Mouse (Mus musculus) hindbrain, embryonic 15.5 days (tissue): ENCODE measurements around the gene March10. TPM values are rescaled to one million over a fixed set of nuclear protein-coding genes. Genes with fewer than 3 reads are reported as not detected.

ENCODE experiments used
- ATAC-seq: fragments of 200-750 bp; cut with Nextera tagmentation; 2 replicates; pipeline ENCODE4 v1.8.0; 2017; ENCODE audit warnings: low read depth, moderate number of reproducible peaks, moderate TSS enrichment; ENCODE audit not compliant: low FRiP score
- H3K27ac ChIP-seq: fragments of 300-500 bp; sonication (generic); replicated peaks from 2 replicates; pipeline ENCODE4 v1.5.1; 2015; ENCODE audit warnings: mild to moderate bottlenecking, inconsistent platforms
- H3K27me3 ChIP-seq: fragments of 300-500 bp; sonication (generic); 2 replicates; pipeline ENCODE4 v1.6.1; 2015; ENCODE audit warnings: control low read depth, inconsistent platforms
- H3K36me3 ChIP-seq: fragments of 300-500 bp; sonication (generic); 2 replicates; pipeline ENCODE4 v1.6.1; 2015; ENCODE audit warnings: control low read depth, inconsistent platforms
- H3K4me1 ChIP-seq: fragments of 300-500 bp; sonication (generic); replicated peaks from 2 replicates; pipeline ENCODE4 v1.6.1; 2015; ENCODE audit warnings: control low read depth, inconsistent platforms
- H3K4me2 ChIP-seq: fragments of 300-500 bp; sonication (generic); 2 replicates; pipeline ENCODE4 v1.6.1; 2015; ENCODE audit warnings: moderate library complexity, mild to moderate bottlenecking, inconsistent platforms
- H3K4me3 ChIP-seq: fragments of 300-500 bp; sonication (generic); 2 replicates; pipeline ENCODE4 v1.5.1; 2015; ENCODE audit warnings: mild to moderate bottlenecking, inconsistent platforms
- H3K9ac ChIP-seq: fragments of 300-500 bp; sonication (generic); 2 replicates; pipeline ENCODE4 v1.6.1; 2015; ENCODE audit warnings: inconsistent platforms
- H3K9me3 ChIP-seq: fragments of 300-500 bp; sonication (generic); 2 replicates; pipeline ENCODE4 v1.6.1; 2016; ENCODE audit warnings: control low read depth, inconsistent platforms
- WGBS: fragments of 180-500 bp; shearing (Covaris S2); methylation state at CpG from one replicate; pipeline ENCODE4 v1.1.7; 2015; 5-methylcytosine and 5-hydroxymethylcytosine counted together
- polyA plus RNA-seq: library from polyadenylated mRNA; unstranded; fragments of >200 nt; fragmentation: Nextera tagmentation; extraction: Ambion mirVana; gene quantifications from 2 replicates; pipeline ENCODE4 v1.2.1, GENCODE M21; 2015

Gene March10
- polyA plus RNA-seq, 1 experiment from 2014 or later, result 0.32 TPM

DNA sequence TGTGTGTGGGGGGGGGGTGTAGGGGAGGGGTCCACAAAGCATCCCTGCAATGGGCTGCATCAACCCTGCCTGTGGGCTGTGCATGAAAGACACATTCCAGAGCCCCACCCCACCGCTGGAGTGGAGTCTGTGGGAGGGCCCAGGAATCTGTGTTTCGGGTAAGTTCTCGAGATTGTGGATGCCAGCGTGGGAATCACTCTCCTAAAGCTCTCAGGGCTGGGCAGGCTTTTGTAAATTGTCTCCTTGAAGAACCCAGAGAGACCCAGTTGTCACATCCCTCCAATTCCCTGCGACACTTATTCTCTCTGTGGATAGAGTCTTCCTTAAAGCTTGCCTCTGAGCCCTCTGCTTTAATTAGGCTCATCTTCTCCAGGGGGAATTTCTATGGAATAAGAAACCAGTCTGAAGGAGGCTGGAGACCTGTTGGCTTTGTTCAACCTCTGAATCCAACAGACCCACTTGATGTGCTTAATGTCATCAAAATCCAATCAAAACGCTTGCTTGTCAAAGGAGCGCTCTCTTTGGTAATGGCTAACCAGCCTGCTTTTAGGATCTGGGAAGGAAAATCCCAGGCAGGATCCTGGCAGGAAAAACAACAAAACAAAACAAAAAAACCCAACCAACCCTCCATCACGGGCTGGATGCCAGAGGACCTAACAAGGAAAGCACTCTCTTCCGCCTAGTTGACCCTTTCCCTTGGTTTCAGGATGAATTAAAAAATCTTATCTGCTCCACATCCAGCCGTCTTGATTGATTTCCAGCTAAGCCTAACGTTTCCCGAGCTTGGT, 92.7 kb downstream of the March10 start:
- Histone ChIP-seq H3K4me2 (peak overlapping the region; percentile 74), H3K9ac (peak overlapping the region; percentile 80), H3K4me1 (peaks cover 36% of the 10 kb centered on the region), H3K27ac (peak overlapping the region; percentile 88), H3K36me3 (no peaks in the 10 kb centered on the region), H3K4me3 (peak overlapping the region; percentile 52), H3K9me3 (no peaks in the 10 kb centered on the region), H3K27me3 (no peaks in the 10 kb centered on the region)
- ATAC-seq, result peak; percentile 73
- WGBS, result 14% methylated on average over 12 of the region's 12 CpGs

DNA sequence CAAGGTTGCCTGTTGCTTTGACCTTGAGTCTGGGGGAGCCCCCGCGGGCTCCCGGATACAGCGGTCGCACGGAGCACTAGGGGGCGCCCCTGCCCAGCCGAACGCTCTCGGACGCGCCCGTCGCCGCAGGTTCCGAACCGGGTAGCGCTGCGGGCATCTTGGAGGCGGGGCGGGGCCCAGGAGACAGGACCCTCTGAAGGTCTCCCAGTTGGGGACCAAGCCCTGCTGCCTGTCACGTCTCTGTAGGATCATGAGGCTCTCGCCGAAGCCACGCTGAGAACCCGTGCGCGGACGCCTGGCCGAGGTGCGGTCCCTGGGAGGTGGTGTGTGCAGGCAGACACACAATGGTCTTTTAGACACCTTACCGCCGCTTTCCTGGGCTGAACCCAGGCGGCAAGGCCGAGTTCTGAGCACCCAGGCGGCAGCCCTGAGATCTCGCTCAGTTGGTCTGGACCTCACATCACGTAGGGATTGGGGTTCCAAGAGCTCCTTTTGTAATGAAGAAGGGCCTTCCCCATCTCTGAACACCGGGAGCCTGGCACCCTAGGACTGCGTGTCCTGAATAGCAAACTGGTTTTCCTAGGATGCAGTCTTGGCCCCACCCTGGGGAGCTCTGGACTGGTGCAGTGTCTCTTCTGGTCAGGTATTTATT, 93.5 kb downstream of the March10 start:
- ATAC-seq, result peak; percentile 87
- Histone ChIP-seq H3K9ac (peak overlapping the region; percentile 80), H3K4me2 (peak overlapping the region; percentile 74), H3K9me3 (no peaks in the 10 kb centered on the region), H3K36me3 (no peaks in the 10 kb centered on the region), H3K4me3 (peak overlapping the region; percentile 52), H3K27me3 (no peaks in the 10 kb centered on the region), H3K4me1 (peaks cover 36% of the 10 kb centered on the region), H3K27ac (peak overlapping the region; percentile 88)
- under 1% methylated on average over 40 of the region's 40 CpGs for WGBS

DNA sequence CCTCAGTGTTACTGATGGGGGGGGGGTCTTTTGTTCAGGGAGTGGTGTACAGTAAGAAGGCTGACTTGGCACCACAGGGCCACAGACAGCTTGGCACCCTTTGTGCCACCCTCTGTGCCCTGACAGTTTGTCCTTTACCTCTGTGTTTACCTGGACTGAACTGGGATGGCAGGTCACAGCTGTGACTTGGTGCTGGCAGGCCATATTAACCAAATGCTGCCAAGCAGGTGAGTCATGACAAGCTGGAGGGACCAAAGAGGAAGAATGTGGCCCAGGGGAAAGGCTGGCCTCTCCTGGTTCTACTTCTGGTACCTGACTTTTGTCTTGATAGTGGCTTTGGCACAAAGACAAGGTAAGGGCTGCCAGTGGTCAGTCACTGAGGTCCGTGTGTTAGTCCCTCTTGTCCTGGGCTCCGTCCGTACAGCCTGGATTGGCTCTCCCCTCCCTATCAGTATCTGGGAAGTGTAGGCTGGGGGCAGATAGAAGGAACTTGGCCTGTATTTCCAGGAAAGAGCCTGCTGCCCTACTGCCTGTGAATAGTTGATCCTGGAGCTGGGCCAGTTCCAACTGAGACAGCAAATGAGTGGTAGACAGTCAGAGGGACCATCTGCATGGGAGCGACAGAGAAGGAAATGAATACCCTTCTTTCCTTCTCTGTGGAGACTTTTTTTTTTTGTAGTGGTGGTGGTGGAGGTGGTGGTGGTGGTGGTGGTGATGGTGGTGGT, 94.3 kb downstream of the March10 start:
- WGBS, result 78% methylated on average over 4 of the region's 4 CpGs
- Histone ChIP-seq H3K9me3 (no peaks in the 10 kb centered on the region), H3K4me2 (no peak overlapping the region), H3K27ac (no peak overlapping the region), H3K36me3 (no peaks in the 10 kb centered on the region), H3K27me3 (no peaks in the 10 kb centered on the region), H3K9ac (no peak overlapping the region), H3K4me1 (peaks cover 36% of the 10 kb centered on the region), H3K4me3 (no peak overlapping the region)
- ATAC-seq, result no peak

DNA sequence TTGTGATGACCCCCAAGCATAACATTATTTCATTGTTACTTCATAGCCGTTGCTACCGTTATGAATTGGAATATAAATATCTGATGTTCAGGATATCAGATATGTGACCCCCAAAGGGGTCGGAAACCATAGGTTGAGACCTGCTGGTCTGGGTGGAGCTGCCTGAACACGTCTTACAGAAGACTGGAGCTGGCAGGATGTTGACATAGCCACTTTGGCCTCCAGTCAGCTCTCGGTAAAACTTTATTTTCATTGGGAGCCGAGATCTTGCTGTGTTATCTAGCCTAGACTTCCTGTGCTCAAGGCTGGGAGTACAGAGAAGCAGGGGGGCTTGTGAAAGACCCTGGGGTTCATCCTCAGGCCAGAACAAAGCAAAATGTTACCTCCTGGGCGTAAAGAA, 100.2 kb downstream of the March10 start:
- no peaks in the 10 kb centered on the region for H3K9me3 ChIP-seq
- no peak overlapping the region for H3K9ac ChIP-seq
- ATAC-seq, result no peak
- no peak overlapping the region for H3K4me3 ChIP-seq
- no peak overlapping the region for H3K4me2 ChIP-seq
- peaks cover 8% of the 10 kb centered on the region for H3K4me1 ChIP-seq
- no peak overlapping the region for H3K27ac ChIP-seq
- 78% methylated on average over 7 of the region's 7 CpGs for WGBS
- no peaks in the 10 kb centered on the region for H3K36me3 ChIP-seq
- H3K27me3 ChIP-seq, result no peaks in the 10 kb centered on the region

DNA sequence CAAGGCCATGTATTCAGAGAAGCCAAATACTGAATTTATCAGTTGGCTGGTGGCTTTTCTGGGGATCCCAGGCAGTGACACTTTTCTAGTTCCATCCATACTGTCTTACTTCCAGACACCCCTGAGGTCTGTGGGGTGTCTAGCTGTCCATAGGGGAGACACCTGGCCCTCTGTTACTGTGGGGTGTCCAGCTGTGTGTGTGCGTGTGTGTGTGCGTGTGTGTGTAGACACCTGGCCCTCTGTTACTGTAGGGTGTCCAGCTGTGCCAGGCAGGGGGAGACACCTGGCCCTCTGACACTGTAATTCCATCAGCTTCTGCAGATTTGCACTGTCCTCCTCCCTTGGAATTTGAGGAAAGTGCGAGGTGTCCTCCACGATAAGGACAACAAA, 102.6 kb downstream of the March10 start:
- WGBS, result 93% methylated on average over 4 of the region's 4 CpGs
- no peaks in the 10 kb centered on the region for H3K27me3 ChIP-seq
- no peaks in the 10 kb centered on the region for H3K9me3 ChIP-seq
- H3K27ac ChIP-seq, result no peak overlapping the region
- H3K4me3 ChIP-seq, result no peak overlapping the region
- no peak overlapping the region for H3K9ac ChIP-seq
- H3K4me1 ChIP-seq, result peaks cover 8% of the 10 kb centered on the region
- no peak overlapping the region for H3K4me2 ChIP-seq
- no peak for ATAC-seq
- H3K36me3 ChIP-seq, result no peaks in the 10 kb centered on the region

DNA sequence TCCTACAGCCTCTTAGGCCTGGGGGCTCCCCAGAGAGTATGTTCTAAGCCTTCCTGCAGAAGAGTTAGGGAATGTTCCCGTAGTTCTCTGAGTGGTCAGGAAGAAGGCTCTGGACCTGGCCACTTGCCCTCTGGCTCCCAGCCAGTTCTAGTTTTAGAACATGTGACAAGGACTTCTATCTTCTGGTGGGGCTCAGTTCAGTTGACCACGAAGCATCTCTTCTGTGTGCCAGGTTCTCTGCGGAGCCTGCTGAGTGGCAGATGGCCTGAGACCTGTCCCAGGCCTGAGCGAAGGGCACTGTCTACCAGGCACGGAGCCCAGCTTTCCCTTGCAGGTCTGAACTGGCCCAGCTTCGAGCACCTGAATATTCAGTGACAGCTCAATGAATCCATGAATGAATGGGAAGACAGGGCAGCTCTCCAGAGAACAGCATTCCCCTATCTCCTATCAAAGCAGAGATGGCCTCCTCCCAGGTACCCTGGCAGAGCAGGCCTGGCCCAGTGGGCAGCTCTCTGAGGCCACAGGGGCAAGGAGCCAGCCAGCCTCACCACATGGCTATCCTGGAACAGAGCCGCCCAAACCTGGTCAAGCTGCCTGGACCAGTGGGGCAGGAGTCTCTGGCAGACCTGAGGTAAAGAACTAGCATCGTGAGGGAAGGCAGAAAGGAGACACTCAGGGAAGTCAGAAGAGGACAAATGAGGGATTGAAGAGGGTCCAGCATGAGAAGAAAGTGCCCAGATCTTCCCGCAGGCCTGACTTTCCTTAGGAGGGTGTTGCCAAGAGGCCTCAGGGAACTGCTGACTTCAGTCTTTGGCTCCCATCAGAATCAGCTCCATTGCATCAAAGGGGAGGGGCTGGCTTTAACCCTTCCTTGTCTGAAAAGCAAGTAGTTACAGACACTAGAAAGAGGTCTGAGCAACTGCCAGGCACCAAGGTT, 103.3 kb downstream of the March10 start:
- peak; percentile 76 for ATAC-seq
- no peak overlapping the region for H3K9ac ChIP-seq

DNA sequence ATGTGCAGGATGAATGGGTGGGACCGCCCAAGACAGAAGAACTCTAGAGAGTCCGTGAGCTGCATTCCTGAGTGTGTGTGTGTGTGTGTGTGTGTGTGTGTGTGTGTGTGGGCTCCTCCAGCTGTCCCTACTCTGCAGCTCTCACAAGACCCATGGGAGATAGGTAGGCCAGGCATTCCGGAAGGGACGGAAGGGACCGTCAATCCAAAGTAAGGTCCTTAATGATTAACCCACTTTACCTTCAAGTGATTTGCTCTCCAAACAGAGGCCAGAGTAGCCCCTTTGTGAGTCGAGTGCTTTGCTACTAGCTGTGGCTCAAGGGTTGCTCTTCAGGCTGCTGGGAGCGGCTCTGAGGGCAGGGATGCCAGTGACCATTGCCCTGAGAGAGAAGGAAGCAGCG, 104.4 kb downstream of the March10 start:
- ATAC-seq, result no peak
- Histone ChIP-seq H3K9ac (no peak overlapping the region), H3K27ac (no peak overlapping the region), H3K4me2 (no peak overlapping the region), H3K4me3 (no peak overlapping the region), H3K9me3 (no peaks in the 10 kb centered on the region), H3K27me3 (no peaks in the 10 kb centered on the region), H3K36me3 (no peaks in the 10 kb centered on the region), H3K4me1 (peaks cover 12% of the 10 kb centered on the region)
- WGBS, result 64% methylated on average over 8 of the region's 8 CpGs

More for the DNA sequence above, 103.3 kb downstream of the March10 start:
- Histone ChIP-seq H3K27me3 (no peaks in the 10 kb centered on the region), H3K4me2 (no peak overlapping the region), H3K4me3 (no peak overlapping the region), H3K4me1 (peaks cover 8% of the 10 kb centered on the region), H3K36me3 (no peaks in the 10 kb centered on the region), H3K27ac (no peak overlapping the region; the same call in 1 of the 2 replicates), H3K9me3 (no peaks in the 10 kb centered on the region)
- 57% methylated on average over 9 of the region's 9 CpGs for WGBS

DNA sequence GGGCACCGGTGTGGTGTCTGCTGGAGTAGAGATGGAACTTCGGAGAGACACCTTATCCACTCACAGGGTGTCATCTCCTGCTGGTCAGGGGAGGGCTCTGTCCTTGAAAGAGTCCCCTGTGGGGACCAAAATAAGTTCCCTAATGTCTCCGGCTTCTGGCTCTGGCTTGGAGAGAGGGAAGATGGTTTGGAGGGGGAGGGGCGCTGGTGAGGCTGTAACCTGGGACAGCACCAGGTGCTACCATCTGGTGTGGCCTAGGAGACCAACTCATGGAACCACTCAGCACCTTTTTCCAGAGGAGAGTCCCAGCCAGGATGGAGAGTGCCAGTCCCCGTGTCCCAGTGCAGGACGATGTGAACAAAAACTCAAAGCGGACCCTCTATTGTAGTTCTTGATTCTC, 105.9 kb downstream of the March10 start:
- WGBS, result 94% methylated on average over 7 of the region's 7 CpGs
- no peaks in the 10 kb centered on the region for H3K9me3 ChIP-seq
- H3K36me3 ChIP-seq, result no peaks in the 10 kb centered on the region
- H3K4me3 ChIP-seq, result no peak overlapping the region
- H3K9ac ChIP-seq, result no peak overlapping the region
- H3K4me2 ChIP-seq, result no peak overlapping the region
- no peaks in the 10 kb centered on the region for H3K27me3 ChIP-seq
- peaks cover 12% of the 10 kb centered on the region for H3K4me1 ChIP-seq
- no peak overlapping the region for H3K27ac ChIP-seq
- ATAC-seq, result no peak

DNA sequence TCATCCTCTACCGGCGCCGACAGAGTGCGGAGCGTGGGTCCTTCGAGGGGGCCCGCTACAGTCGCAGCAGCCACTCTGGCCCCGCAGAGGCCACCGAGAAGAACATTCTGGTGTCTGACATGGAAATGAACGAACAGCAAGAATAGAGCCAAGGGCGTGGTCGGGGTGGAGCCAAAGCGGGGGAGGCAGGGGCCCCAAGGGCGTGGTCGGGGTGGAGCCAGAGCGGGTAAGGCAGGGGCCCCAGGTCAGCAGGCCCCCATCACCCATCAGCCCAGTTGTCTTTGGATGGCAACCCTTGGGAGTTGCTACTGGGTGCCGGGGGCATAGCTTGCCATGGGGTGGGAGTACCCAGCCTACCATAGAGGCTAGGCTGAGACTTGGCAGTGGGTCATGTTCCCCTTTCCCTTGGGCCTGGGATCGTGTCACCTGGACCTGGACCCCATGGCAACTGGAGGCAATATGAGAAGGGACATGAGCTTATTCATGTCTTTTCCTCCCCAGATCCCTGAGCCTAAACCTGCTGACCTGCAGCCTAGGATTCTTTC, 106.7 kb downstream of the March10 start:
- no peak for ATAC-seq
- Histone ChIP-seq H3K27ac (no peak overlapping the region), H3K4me2 (no peak overlapping the region), H3K4me1 (peaks cover 12% of the 10 kb centered on the region), H3K36me3 (no peaks in the 10 kb centered on the region), H3K9me3 (no peaks in the 10 kb centered on the region), H3K27me3 (no peaks in the 10 kb centered on the region), H3K9ac (no peak overlapping the region), H3K4me3 (no peak overlapping the region)
- 93% methylated on average over 19 of the region's 19 CpGs for WGBS

DNA sequence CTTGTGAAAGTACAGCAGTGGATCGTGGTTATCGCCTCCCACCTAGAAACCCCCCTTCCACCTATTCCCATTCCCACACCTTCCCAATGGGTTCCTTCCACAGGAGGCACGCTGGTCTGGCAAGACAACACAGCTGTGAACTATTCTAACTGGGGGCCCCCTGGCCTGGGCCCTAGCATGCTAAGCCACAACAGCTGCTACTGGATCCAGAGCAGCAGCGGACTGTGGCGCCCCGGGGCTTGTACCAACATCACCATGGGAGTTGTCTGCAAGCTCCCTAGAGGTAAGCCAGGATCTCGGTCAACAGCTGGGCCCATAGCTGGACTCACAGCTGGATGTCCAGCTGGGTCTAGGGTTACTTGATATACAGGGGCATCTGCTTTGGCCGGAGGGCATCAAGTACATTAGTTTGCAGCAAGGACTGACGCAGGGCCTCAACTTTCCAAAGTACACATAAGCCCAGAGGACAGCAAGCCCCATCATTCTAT, 108.0 kb downstream of the March10 start:
- Histone ChIP-seq H3K36me3 (no peaks in the 10 kb centered on the region), H3K4me2 (no peak overlapping the region), H3K9me3 (no peaks in the 10 kb centered on the region), H3K4me1 (peaks cover 11% of the 10 kb centered on the region), H3K9ac (no peak overlapping the region), H3K4me3 (no peak overlapping the region), H3K27ac (no peak overlapping the region), H3K27me3 (no peaks in the 10 kb centered on the region)
- 93% methylated on average over 9 of the region's 9 CpGs for WGBS
- no peak for ATAC-seq
